Mouse (Mus musculus) ovary, adult 18-20 months (tissue): ENCODE results near the gene Stom.

ENCODE experiments used
- DNase-seq: peaks from one replicate; pipeline ENCODE4 v3.0.0; 2022; ENCODE audit warnings: low spot score, mixed read lengths

The Stom gene

DNA sequence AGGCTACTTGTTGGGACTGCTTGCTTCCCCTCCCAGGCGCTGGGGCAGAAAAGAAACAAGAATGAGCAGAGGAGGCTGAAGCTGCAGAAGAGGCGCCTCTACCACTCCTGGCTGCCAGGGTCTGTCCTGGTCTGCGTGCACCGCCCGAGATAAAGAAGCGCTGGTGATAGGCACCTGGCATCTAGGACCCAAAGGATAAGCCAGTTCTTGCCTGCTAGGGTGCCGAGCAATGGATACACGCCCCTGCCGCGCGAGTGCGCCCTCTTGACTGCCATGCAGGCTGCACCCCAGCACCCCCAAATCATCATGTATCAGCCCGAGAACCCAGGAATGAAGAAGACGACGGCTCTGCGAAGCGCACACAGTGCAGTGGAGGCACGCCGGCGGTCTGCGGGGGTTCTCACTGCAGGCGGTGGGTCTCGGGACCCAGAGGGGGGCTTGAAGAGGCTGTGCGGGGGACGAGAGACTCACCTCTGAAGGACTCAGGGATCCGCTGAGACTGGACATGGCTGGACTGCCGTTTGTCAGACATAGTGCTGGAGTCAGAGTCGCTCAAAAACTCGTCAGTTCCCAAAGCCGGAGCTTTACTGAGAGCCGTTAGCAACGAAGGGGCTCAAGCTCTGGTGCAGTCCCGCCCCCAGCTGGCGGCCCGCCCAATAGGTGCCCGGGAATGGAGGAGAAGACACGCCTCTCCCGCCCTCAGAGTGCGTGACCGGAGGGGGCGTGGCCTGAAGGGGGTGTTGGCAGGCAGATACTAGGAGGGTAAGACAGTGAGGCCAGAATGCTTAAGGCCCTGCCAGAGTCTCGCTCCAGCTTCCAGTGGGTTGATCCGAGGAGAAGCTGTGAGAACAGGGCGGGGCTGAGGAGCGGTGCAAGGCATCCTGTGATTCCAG is at the start of gene Stom:
Stom (minus strand) TSS at position 589 of the 893 bp plus-strand sequence.
- DNase-seq = peak; percentile 99

DNA sequence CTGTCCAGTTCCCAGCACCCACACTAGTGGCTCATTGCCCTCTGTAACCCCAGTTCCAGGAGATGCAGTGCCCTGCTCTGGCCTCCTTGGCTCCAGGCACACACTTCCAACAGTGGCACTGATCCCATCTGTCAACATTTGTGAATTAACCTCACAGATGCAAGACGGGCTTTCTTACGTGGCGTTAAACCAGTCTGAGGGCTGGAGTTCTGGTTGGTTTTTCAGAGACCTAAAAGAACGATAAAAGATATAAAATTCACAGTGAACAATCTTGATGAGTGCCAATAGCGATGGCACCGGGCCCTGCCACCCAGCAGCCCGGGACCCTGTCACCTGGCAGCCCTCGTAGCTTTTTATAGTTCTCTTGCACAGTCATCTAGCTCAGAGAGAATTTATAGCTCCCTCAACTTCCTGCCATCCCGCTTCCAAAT is 48.7 kb upstream of the Stom start:
- no peak for DNase-seq

DNA sequence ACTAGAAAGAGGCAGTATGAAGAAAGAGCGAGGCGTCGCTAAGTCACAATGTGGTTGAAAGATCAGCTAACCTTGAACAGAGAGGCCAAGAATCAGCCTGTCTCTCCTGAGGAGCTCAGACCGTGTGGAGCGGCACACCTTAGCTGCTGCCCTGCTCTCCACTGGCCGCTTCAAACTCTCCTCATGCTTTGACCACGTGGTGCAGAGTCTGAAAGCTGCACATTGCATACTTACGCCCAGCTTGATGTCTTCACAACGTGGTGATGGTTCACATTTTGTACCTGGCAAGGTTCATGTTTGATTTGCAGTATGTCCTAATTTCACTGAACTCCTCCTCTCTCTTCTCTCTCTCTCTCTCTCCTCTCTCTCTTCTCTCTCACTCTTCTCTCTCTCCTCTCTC is 42.5 kb upstream of the Stom start:
- DNase-seq = no peak

DNA sequence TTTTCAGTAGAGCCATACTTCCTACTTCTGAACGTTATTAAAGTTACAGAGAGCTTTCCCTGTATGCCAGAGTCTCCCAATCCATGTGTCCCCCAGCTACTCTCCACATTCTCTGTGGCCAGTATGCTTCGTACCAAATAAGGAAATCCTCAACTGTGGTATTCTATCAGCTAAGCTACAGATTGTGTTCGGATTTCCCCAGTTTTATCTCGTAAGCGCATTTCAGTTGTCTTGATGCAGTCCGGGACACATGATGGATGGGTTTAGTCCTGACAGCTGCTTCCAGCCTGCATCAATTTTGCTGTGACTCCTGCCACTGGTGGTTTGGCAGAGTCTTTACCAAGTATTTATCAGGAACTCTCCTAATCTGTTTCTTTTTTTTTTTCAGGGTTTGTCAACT is 40.8 kb upstream of the Stom start:
- DNase-seq = no peak

DNA sequence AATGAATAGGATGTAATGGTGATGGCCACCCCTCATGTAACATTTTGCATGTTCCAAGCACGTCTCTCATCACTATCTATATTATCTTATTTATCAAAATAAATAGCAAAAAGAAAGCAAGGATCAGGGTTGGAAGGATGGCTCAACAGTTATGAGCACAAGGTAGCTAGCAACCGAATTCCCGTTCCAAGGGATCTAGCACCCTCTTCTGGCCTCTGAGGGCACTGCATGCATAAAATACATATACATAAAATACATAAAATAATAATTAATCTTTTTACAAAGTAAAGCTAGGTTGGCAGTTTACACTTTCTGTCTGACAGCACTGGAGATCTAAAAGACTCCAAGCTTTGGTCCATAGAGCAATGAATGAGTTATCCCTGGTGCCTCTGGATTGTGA is 36.2 kb upstream of the Stom start:
- no peak for DNase-seq

DNA sequence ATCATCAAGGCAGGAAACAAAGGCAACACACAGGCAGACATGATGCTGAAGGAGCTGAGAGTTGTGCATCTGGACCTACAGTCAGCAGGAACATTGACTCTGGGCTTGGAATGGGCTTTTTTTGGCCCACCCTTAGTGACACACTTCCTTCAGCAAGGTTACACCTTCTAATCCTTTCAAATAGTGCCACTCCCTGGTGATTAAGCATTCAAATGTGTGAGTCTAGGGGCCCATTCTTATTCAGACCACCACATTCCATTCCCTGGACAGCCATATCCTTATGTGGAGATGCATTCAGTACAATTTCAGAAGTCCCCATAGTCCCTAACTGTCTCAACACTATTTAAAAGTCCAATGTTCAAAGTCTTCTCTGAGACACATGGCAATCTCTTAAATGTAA is 33.9 kb upstream of the Stom start:
- DNase-seq = no peak

DNA sequence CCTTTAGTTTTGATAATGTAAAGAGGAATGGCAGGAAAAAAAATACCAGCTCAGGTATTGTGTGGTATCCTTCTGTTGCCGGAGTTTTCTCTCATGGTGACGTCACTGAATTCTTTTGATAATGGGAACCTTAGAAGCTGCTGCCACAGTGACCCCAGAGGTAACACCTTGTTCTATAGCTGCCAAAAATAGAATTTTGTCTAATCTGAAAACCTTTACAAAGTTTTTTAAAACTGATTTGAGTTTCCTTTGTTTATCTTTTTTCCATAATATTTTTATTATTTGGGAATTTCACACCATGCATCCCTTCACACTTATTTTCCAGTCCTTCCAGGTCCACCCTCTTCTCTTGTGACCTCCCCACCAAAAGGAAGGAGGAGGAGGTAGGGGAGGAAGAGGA is 30.9 kb upstream of the Stom start, which contains the start of gene 4930568D16Rik:
4930568D16Rik (minus strand) TSS at position 101 of the 400 bp plus-strand sequence.
- no peak for DNase-seq

DNA sequence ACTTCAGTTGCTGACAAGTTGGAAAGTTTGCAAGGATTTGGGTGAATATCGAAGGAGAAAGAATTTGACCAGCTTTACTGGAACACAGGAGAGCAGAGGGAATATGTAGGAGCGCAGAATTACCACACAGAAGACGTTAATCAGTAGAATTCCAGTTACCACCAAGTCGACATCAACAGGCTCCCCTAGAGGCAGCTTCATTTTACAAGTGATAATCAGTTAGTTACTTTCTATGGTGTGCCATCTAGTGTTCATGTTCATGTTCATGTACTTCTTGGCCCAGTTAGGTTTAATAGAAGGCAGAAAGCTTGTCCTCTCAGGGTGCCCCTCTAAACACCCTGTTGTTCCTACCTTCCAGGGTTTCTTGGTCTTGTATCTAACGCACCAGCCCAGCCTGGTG is 12.4 kb upstream of the Stom start:
- no peak for DNase-seq

DNA sequence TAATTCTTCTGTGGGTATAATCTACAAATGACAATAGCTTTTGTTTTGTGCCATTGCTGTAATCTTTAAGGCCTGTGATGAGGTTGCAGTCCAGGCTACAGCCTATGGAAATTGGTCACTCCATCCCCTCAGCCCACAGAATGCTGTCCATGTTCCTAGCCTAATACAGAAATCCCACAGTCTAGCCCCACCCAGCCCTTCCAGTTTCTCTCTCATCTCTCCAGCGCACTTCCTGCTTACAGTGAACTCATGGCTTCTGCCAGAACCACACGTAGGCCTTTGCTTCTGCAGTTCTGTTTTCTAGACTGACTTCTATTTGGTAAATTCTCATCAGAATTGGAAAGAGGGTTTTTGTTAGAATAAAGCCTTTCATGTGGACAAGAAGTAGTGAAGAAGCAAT is 9.2 kb upstream of the Stom start:
- no peak for DNase-seq

DNA sequence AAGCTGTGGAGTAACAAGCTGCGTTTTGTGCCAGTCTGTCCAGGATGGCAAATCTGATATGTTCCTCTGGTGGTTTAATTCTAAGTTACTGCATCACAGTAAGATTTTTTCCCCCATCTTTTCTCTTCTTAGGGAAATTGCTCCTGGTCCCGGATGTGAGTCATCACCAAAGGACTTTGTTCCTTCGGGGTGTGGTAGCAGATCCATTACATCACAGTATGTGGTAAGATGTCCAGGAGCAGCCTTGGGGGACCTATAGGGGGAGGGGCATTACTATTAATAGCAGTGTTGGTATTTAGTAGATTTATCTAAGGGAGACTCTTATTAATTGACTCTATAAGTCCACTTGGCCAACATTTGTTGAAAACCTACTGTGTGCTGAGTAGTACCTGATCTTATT is 5.8 kb upstream of the Stom start:
- no peak for DNase-seq

DNA sequence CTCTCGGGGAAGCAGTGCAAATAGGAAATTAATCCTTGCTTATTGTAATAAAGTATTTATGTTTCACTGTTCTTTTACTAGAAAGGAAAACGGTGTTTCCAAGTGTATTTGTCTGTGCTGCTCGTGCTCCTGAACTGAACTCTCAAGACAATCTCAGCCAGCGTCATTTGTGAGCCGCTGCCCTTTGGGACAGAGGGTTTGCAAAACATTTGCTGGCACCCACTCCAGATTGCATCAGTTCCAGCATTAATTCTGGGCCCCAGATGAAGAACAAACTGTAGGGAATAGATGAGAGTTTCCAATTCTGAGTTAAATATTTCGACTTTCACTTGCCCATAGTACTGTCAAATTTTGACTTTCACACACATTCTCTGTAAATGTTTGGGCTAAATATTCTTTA is 1.9 kb upstream of the Stom start:
- no peak for DNase-seq

DNA sequence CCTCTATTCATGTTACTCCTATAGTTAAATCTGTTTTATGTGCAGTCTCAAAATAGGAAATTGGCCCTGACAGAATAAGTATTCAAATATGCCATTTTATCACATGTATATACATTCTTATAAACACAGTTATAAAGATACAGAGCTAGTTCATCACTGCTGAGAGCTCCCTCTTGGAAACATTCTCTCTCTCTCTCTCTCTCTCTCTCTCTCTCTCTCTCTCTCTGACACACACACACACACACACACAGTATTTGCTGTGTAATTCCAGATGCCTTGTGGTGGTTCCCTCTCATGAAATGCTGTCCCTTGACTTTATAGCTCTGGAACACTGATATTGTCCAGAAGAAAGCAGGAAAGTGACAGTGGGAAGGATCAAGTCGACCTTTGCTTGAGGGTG is 1.3 kb upstream of the Stom start:
- no peak for DNase-seq

DNA sequence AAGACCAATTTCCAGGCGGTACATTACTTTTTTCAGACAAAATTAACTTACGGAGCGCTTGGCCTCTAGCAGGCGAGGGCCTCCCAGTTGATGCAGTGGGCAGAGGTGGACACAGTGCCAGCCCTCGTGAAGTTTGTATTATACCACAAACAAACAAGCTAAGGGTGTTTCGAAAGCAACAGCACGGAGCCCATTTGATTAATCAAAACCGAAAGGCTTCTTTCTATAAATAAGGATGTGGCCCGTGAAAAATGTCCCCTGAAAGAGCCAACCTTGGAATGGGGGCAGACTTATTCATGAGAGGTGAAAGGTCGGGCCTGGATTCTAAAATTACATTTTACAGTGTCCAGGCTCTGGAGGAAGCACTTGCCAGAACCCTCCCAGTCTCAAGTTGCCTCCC is 643 bp upstream of the Stom start:
- DNase-seq = no peak

DNA sequence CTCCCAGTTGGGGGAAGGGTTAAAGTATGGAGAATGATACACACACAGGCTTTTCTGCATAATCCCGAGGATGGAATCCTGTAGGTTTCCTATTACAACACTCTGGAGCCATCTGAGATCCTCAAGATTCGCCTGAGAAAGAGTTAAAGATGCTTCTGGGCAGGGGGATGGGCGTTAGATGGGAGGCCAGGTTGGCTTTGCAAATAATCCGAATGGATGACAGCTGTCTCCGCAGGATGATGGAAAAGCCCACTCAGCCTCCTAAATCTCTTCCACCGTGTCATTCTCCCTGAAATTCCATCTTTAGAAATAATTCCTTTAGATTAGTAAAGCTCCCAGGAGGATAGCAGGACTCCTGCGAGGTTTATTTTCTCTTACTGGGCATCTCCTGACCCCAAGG is 1.2 kb downstream of the Stom start:
- no peak for DNase-seq

DNA sequence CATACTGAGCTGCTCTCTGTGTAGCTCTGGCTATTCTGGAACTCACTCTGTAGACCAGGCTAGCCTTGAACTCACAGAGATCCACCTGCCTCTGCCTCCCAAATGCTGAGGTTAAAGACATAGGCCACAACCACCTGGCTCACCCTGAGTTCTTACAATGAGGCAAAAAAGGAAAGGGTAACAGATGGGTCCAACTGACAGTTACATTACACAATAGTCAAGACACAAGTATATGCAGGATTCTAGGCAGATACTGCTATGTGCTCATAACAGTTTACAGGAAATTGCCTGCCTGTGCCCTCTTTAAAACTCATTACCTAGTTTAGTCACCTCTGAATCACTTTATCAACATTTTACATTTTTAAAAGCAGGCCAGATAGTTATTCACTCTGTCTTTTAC is 3.1 kb downstream of the Stom start:
- no peak for DNase-seq

DNA sequence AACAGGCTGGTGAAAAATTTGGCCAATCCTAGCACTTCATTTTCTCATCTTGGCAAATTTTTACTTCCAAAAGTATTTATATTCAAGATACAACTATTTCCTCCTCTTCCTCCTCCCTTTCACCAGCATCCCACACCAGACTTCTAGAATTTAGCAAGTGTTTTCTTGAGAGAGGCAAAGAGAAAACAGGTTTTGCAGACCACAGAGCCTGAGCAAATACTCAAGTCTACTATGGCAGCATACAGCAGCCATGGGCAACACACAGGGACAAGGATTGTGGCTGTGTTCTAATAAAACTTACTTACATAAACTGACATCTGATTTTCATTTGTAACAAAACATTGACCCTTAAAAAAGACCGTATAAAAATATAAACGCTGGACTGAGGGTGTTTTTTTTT is 5.6 kb downstream of the Stom start:
- DNase-seq = no peak

DNA sequence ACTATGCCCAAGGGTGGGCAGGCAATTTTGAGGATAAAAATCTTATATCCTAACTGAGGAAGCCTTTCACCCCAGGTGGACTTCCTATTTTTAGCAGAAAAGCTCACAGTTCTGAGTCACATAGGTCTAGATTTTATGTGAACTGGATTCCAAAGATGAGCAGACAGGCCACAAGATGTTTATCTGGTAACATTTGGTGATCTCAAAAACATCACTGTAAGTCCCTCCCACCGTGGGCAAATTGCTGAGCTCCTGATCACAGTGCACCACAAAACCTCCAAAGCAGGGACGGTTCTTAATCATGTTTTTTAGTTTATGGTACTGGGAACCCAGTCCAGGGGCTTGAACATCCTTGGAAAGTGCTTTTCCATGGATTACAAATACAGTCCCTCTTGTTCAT is 7.7 kb downstream of the Stom start:
- no peak for DNase-seq

DNA sequence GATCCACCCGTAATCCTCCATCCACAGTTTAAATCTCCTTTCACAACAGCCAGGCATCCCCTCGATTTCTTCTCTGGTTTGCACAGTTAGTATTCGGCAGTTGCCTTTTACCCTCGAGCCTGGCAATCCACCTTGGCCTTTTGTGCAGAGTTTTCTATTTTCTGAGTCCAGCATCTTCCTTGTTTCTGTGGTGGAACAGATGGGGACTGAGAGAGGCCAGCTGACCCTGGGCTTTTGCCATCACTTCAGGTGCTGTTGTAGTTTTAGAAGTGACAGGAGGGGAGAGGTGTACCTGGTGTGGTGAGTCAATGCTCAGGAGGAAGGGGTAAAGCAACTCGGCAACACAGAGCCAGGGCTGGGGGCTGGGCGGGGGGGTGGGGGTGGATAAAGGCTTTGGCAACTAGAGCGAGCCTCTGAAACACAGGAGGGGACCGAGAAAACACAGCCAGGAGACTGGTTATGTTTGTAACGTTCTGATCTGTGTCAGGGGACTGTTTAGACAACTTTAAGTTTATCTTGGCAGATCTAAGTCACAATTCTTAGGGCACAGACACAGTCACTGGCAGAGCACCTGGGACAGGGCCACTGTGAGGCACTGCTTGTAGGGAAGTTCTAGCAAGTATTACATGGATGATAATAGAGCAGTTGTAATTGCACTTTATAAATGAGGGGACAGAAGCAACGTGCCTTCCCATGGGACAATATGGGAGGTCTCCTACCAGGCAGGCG is 8.5 kb downstream of the Stom start:
- no peak for DNase-seq

DNA sequence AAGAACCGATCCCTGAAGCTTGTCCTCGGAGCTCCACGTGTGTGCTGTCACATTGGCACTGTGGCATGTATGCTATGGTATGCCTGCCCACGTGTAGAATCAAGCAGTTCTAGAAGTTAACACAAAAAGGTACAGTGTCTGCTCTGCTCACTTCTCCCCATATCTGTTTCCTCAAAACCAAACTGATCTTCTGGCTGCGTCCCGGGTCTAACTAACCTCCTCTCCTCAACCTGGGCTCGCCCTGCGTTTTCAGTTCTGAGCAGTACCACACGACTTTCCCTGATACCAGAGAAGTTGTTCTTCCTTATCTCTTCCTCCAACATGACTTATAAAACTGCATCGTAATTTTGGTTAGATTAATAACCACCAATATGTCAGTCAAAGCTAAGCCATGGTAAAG is 9.2 kb downstream of the Stom start:
- DNase-seq = no peak

DNA sequence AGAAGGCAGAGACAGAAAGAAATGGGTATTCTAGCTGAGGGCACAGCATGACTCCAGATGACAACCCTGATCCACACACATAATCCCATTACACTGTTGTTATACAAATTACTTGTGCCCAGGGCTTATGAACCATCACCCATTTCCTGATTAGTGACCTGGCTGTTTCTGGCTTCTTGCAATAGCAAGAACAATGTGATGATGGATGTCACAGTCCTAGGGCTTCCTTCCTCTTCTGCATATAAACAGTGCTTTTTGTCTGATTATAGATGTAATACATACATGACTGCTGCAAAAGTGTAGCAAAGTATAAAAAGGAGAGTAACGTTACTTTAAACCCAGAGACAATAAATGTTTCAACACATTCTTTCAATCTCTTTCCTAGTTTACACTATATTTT is 9.8 kb downstream of the Stom start:
- no peak for DNase-seq

DNA sequence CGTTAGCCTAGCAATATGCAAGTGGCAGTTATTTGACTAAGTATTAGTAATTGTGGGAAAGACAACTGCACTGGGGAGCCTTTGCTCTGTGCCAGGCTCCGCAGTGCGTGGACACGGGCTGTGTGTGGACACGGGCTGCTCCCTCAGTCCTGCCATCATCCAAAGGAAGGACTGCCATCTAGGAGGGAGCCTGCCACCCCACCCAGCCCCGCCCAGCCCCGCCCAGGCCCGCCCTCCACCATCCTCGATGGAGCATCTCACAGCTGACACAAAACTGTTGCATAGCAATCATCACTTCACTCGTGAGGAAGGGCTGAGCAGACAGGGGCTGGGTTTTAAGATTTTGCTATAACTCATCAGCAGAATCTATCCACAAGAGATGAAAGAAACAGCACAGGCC is 10.8 kb downstream of the Stom start:
- no peak for DNase-seq

DNA sequence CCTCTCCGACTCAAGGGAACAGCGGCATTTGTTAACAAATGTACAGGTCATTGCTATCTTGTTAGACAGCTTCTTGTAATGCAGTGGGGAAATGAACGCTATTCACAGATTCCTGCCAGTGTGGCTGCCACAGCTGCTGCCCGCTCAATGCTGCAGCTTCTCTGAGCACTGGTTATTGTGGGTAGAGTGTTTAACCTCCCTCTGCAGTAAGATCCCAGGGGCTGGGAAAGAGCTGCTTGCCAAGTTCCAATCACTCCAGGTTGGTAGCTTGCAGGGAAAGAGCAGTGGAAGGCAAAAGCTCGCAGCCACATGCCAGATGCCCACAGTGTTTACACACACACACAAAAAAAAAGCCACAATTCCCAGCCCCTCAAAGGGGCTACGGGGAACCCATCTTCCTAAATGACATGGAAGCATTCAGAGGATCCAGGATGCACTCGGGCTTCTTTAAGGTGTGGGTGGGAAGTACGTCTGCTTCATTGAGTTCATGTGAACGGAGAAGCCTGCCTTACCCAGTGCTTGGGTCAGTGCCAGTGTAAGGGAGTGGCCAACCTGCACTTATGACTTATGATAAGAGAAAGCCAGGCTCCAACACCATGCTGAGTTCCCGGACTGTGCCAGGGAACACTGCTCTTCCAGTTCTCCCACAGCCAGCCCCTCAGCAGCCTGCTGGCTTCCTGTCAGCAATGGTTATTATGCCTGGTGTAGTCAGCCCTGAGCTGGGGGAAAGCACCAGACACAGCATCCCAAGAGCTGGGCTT is 14.2 kb downstream of the Stom start:
- peak; percentile 36 for DNase-seq

DNA sequence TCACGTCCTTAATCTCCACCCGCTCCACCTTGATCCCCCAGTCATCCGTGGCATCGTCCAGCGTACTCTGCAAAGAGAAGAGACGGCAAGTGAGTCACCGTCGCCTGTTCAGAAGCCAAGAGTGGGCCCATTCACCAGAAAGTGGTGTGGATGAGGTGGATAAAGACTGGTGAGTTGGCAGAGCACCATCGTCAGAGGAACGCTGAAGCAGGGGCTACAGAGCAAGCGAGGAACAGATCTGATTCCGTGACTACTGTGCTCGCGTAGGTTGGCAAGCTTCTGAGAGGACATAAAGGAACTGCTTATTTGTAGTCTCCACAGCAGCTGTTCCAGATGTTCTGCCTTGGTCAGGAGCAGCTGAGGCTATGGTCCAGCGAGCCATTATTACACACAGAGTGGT is 16.4 kb downstream of the Stom start:
- no peak for DNase-seq
